Mouse (Mus musculus): ENCODE results near the gene Zfp644. TPM values are rescaled to one million over a fixed set of nuclear protein-coding genes. Genes with fewer than 3 reads are reported as not detected.

Zfp644 gene
- polyA plus RNA-seq, 1 experiment from 2014 or later, result 84.5 TPM

Other genes with a start within 250 kb of the Zfp644 start
- not detected in 2 replicates for gene Barhl2, start 239.1 kb downstream of the Zfp644 start, polyA plus RNA-seq (2016; fragmentation: Nextera tagmentation; extraction: Ambion mirVana)
- not detected in 2 replicates for gene Gm17304, start 88.2 kb downstream of the Zfp644 start, polyA plus RNA-seq (2016; fragmentation: Nextera tagmentation; extraction: Ambion mirVana)
- 3.8 and 5.2 TPM in 2 replicates for gene Hfm1, start 229.0 kb upstream of the Zfp644 start, polyA plus RNA-seq (2016; fragmentation: Nextera tagmentation; extraction: Ambion mirVana)

Measured in limb, embryonic 12.5 days (tissue).